Mouse (Mus musculus) bone marrow, adult 2 months (tissue): Measurements from ENCODE around the gene Uba1. TPM values are rescaled to one million over a fixed set of nuclear protein-coding genes. Genes with fewer than 3 reads are reported as not detected.

Experiments
- H3K27ac ChIP-seq: fragments of 200-500 bp; 2 replicates; pipeline ENCODE4 v1.5.1; 2012; ENCODE audit warnings: low read depth, mild to moderate bottlenecking, control low read depth, inconsistent platforms, low read length; ENCODE audit not compliant: control insufficient read depth, poor library complexity, insufficient read depth
- H3K4me1 ChIP-seq: fragments of 200-500 bp; 2 replicates; pipeline ENCODE4 v1.6.1; 2011; ENCODE audit warnings: low read length; ENCODE audit not compliant: control insufficient read depth, insufficient read depth
- H3K4me3 ChIP-seq: fragments of 200-500 bp; replicated peaks from 2 replicates; pipeline ENCODE3; 2011; ENCODE audit warnings: mild to moderate bottlenecking, low read depth, low read length, control low read depth; ENCODE audit not compliant: control insufficient read depth
- CTCF ChIP-seq: fragments of 200-500 bp; IDR thresholded peaks from 2 replicates; pipeline ENCODE4 v1.5.1; 2011; ENCODE audit warnings: low read length, control low read depth; ENCODE audit not compliant: control insufficient read depth, insufficient read depth
- POLR2A ChIP-seq: fragments of 200-500 bp; IDR thresholded peaks from 2 replicates; pipeline ENCODE4 v1.6.1; 2011; ENCODE audit warnings: low read depth, mild to moderate bottlenecking, control low read depth, low read length, borderline replicate concordance; ENCODE audit not compliant: control insufficient read depth
- WGBS: fragments of 180-500 bp; shearing (Covaris S2); methylation state at CpG from one replicate; pipeline ENCODE4 v1.1.7; 2018; 5-methylcytosine and 5-hydroxymethylcytosine counted together
- polyA plus RNA-seq: library from polyadenylated mRNA; stranded (reverse); fragments of >200 nt; gene quantifications from 2 replicates; pipeline ENCODE4 v1.2.4, GENCODE M21; 2011; ENCODE audit warnings: low replicate concordance; ENCODE audit not compliant: missing spikeins, insufficient read depth, insufficient read length

The Uba1 gene
- 45.8 and 49.6 TPM in 2 replicates for polyA plus RNA-seq

GRCm38 (mm10) chrX:20658026-20658652 is at the start of gene Uba1:
Gene Uba1 (plus strand): TSS chrX:20658326.
- 8% methylated on average over 27 of the region's 27 CpGs for WGBS
- H3K4me1 ChIP-seq = no peaks in the 10 kb centered on the region; the same call in 1 of the 2 replicates
- peak within 1 kb of the TSS; percentile 77 for H3K4me3 ChIP-seq
- H3K27ac ChIP-seq = peak within 1 kb of the TSS; percentile 39
- TF ChIP-seq CTCF (no peak), POLR2A (peak; percentile 27; the same call in 1 of the 2 replicates)

GRCm38 (mm10) chrX:20608500-20608899 is 49.6 kb upstream of the Uba1 start:
- Histone ChIP-seq H3K4me1 (no peaks in the 10 kb centered on the region), H3K27ac (no peak overlapping the region), H3K4me3 (no peak overlapping the region)
- 57% methylated on average over 4 of the region's 4 CpGs for WGBS
- TF ChIP-seq POLR2A (no peak), CTCF (no peak)

- WGBS = 16% methylated on average over 17 of the region's 17 CpGs
- TF ChIP-seq CTCF (no peak), POLR2A (no peak)
Measured at GRCm38 (mm10) chrX:20616861-20617175, 41.3 kb upstream of the Uba1 start.

GRCm38 (mm10) chrX:20617176-20617902 is 40.8 kb upstream of the Uba1 start, which contains the start of the genes Rbm10 and Ndufb11:
Gene Rbm10 (plus strand): TSS chrX:20617503.
Gene Ndufb11 (minus strand): TSS chrX:20617619.
- Histone ChIP-seq H3K4me1 (no peaks in the 10 kb centered on the region), H3K4me3 (peak within 1 kb of the TSS; percentile 92), H3K27ac (peak within 1 kb of the TSS; percentile 87)
- TF ChIP-seq CTCF (no peak), POLR2A (peak; percentile 56; the same call in 1 of the 2 replicates)
- 7% methylated on average over 49 of the region's 49 CpGs for WGBS

More at GRCm38 (mm10) chrX:20616861-20617175, 41.3 kb upstream of the Uba1 start:
- peak overlapping the region; percentile 87 for H3K27ac ChIP-seq
- H3K4me1 ChIP-seq = no peaks in the 10 kb centered on the region
- peak overlapping the region; percentile 60 for H3K4me3 ChIP-seq

GRCm38 (mm10) chrX:20617903-20618399 is 40.2 kb upstream of the Uba1 start:
- no peaks in the 10 kb centered on the region for H3K4me1 ChIP-seq
- 25% methylated on average over 31 of the region's 31 CpGs for WGBS
- peak overlapping the region; percentile 92 for H3K4me3 ChIP-seq
- no peak for TF ChIP-seq POLR2A
- no peak for TF ChIP-seq CTCF
- H3K27ac ChIP-seq = peak overlapping the region; percentile 87

- H3K4me1 ChIP-seq = no peaks in the 10 kb centered on the region
- 94% methylated on average over 2 of the region's 2 CpGs for WGBS
- no peak overlapping the region for H3K4me3 ChIP-seq
- H3K27ac ChIP-seq = no peak overlapping the region
- TF ChIP-seq CTCF (no peak), POLR2A (no peak)
Measured at GRCm38 (mm10) chrX:20638141-20638540, 20.0 kb upstream of the Uba1 start.

- WGBS = 86% methylated on average over 5 of the region's 5 CpGs
- no peak overlapping the region for H3K27ac ChIP-seq
- TF ChIP-seq POLR2A (no peak), CTCF (no peak)
Measured at GRCm38 (mm10) chrX:20644780-20645179, 13.3 kb upstream of the Uba1 start.

GRCm38 (mm10) chrX:20657593-20657992 is 533 bp upstream of the Uba1 start:
- H3K27ac ChIP-seq = no peak overlapping the region
- TF ChIP-seq POLR2A (no peak), CTCF (no peak)
- no peak overlapping the region for H3K4me3 ChIP-seq
- 14% methylated on average over 5 of the region's 5 CpGs for WGBS
- H3K4me1 ChIP-seq = no peaks in the 10 kb centered on the region; the same call in 1 of the 2 replicates

More at GRCm38 (mm10) chrX:20644780-20645179, 13.3 kb upstream of the Uba1 start:
- Histone ChIP-seq H3K4me1 (no peaks in the 10 kb centered on the region), H3K4me3 (no peak overlapping the region)
